Mouse (Mus musculus) heart, embryonic 16.5 days (tissue): ENCODE measurements around the gene Myo10. TPM values are rescaled to one million over a fixed set of nuclear protein-coding genes. Genes with fewer than 3 reads are reported as not detected.

Experiments used
- ATAC-seq: fragments of 200-750 bp; cut with Nextera tagmentation; replicated peaks from 2 replicates; pipeline ENCODE4 v1.8.0; 2017; ENCODE audit warnings: moderate number of reproducible peaks; ENCODE audit not compliant: insufficient read depth, low FRiP score; ENCODE audit errors: extremely low read depth
- H3K27ac ChIP-seq: fragments of 300-500 bp; sonication (generic); 2 replicates; pipeline ENCODE4 v1.5.1; 2014; ENCODE audit warnings: mild to moderate bottlenecking, low read length, control low read depth, moderate library complexity
- H3K27me3 ChIP-seq: fragments of 300-500 bp; sonication (generic); 2 replicates; pipeline ENCODE4 v1.6.1; 2014; ENCODE audit warnings: low read length, mixed read lengths; ENCODE audit not compliant: control insufficient read depth, insufficient read depth
- H3K36me3 ChIP-seq: fragments of 300-500 bp; sonication (generic); 2 replicates; pipeline ENCODE4 v1.6.1; 2014; ENCODE audit not compliant: control insufficient read depth, insufficient read depth
- H3K4me1 ChIP-seq: fragments of 300-500 bp; sonication (generic); 2 replicates; pipeline ENCODE4 v1.6.1; 2014; ENCODE audit warnings: low read length, mixed read lengths; ENCODE audit not compliant: control insufficient read depth, insufficient read depth
- H3K4me2 ChIP-seq: fragments of 300-500 bp; sonication (generic); 2 replicates; pipeline ENCODE4 v1.6.1; 2014; ENCODE audit warnings: low read depth, mild to moderate bottlenecking, control low read depth, low read length
- H3K4me3 ChIP-seq: fragments of 300-500 bp; sonication (generic); 2 replicates; pipeline ENCODE4 v1.5.1; 2014; ENCODE audit warnings: mild to moderate bottlenecking, control low read depth, low read length
- H3K9ac ChIP-seq: fragments of 300-500 bp; sonication (generic); 2 replicates; pipeline ENCODE4 v1.6.1; 2014; ENCODE audit warnings: low read length, control low read depth
- H3K9me3 ChIP-seq: fragments of 300-500 bp; sonication (generic); replicated peaks from 2 replicates; pipeline ENCODE4 v1.6.1; 2016; ENCODE audit warnings: low read length; ENCODE audit not compliant: control insufficient read depth
- WGBS: fragments of 180-500 bp; shearing (Covaris S2); extraction: QIAGEN DNeasy Blood & Tissue Kit; methylation state at CpG from one replicate; pipeline ENCODE4 v1.1.7; 2014; 5-methylcytosine and 5-hydroxymethylcytosine counted together
- polyA plus RNA-seq: library from polyadenylated mRNA; unstranded; fragments of >200 nt; fragmentation: Nextera tagmentation; extraction: Ambion mirVana; gene quantifications from 2 replicates; pipeline ENCODE4 v1.2.1, GENCODE M21; 2015

Myo10 gene
- polyA plus RNA-seq, 1 experiment from 2014 or later = 14.9 TPM

DNA sequence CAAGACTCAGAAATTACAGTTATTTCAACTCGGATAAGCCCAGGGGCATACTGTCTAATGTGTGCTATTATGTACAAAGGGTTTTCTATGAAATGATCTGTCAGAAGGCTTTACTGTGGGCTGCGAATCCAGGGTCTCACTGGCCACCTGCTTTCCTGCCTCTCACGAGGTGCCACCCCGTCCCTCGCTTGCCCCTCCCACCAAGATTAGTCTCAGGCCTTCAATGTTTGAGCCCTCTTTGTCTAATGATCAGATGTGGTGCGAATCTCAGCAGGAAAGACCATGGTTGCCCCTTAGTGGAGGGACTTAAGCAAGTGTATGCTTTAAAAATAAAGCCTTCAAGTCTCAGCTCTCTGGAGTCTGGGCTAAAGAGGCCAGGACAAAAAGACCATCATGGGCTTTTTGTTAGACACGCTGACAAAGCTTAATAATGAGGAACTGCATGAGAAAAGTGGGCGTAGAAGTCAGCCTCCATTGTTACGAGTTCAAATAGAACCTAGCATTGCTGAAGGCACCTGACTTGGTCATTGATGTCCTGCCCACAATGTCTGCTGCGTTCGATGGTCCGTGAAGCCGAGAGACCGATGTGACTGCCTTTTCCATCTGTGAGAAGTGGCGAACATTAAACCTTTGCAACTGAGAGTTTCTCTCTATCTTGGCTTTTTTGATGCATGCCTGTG, 67.9 kb downstream of the Myo10 start:
- Histone ChIP-seq H3K9me3 (no peaks in the 10 kb centered on the region), H3K4me2 (no peak overlapping the region), H3K36me3 (no peaks in the 10 kb centered on the region), H3K4me1 (peaks cover 5% of the 10 kb centered on the region; the same call in 1 of the 2 replicates), H3K27ac (no peak overlapping the region), H3K4me3 (no peak overlapping the region), H3K27me3 (no peaks in the 10 kb centered on the region), H3K9ac (no peak overlapping the region)
- ATAC-seq = no peak
- 83% methylated on average over 15 of the region's 15 CpGs for WGBS

- Histone ChIP-seq H3K4me2 (no peak overlapping the region), H3K9ac (no peak overlapping the region), H3K36me3 (no peaks in the 10 kb centered on the region), H3K27ac (no peak overlapping the region), H3K9me3 (no peaks in the 10 kb centered on the region), H3K4me3 (no peak overlapping the region), H3K4me1 (peaks cover 5% of the 10 kb centered on the region; the same call in 1 of the 2 replicates), H3K27me3 (no peaks in the 10 kb centered on the region)
- WGBS = 93% methylated on average over 4 of the region's 4 CpGs
- ATAC-seq = no peak
These were observed 68.4 kb downstream of the Myo10 start for GRCm38 (mm10) chr15:25690746-25691105.

DNA sequence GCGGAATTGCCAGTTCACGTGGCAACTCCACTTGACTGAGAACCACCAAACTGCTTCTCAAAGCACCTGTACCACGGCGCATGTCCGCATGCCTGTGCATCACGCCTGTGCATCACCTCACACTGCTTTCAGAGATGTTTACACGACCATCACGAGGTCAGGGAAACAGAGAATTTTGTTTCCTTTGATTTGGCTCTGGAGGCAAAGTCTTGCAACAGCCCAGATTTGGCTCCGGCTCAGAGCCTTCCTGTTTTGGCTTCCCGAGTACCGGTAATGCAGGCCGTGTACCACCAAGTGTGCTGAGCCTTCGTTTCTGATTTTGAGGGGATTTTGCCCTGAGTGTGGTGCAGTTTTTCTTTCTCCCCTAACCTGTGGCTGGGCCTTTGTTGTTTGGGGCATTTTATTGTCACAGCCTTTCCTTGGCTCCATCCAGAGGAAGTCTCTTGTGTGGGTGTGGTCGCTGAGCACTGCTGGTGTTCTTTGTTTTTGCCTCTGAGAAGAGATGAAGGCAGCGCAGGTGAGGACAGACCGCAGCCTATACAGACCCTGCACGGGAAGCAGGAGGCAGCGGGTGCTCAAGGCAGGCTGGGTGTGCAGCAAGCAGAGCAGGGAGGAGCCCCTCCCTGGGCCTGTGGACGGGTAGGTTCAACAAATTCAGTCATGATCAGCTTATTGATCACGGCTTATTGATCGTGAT, 70.1 kb downstream of the Myo10 start:
- H3K9ac ChIP-seq = no peak overlapping the region
- H3K9me3 ChIP-seq = no peaks in the 10 kb centered on the region
- H3K4me3 ChIP-seq = no peak overlapping the region
- H3K27me3 ChIP-seq = no peaks in the 10 kb centered on the region
- H3K4me2 ChIP-seq = no peak overlapping the region
- H3K36me3 ChIP-seq = no peaks in the 10 kb centered on the region
- no peak; the same call in 1 of the 2 replicates for ATAC-seq
- WGBS = 61% methylated on average over 21 of the region's 21 CpGs
- no peak overlapping the region for H3K27ac ChIP-seq
- peaks cover 5% of the 10 kb centered on the region; the same call in 1 of the 2 replicates for H3K4me1 ChIP-seq

DNA sequence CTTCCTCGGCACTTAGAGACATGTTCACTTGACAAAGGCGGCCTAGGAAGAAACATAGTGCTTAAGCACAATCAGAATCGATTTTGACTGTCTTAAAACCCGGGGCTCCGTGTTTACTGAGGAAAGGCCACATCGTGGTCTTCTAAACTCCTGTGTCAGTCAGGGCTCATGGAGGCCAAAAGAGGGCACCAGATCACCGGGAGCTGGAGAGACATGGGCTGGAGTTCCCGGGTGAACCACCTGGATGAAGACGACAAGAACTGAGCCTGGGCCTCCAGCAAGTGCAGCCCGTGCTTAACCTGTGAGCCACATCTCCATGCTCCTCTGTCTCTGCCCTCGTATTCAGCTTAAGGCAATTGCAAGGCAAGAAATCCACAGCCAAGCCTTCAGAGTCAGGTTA, 71.4 kb downstream of the Myo10 start:
- H3K9me3 ChIP-seq = no peaks in the 10 kb centered on the region
- ATAC-seq = no peak
- no peak overlapping the region for H3K27ac ChIP-seq
- no peak overlapping the region for H3K4me2 ChIP-seq
- H3K27me3 ChIP-seq = no peaks in the 10 kb centered on the region
- no peak overlapping the region for H3K9ac ChIP-seq
- no peaks in the 10 kb centered on the region for H3K36me3 ChIP-seq
- H3K4me1 ChIP-seq = peaks cover 5% of the 10 kb centered on the region; the same call in 1 of the 2 replicates
- WGBS = 76% methylated on average over 11 of the region's 11 CpGs
- no peak overlapping the region for H3K4me3 ChIP-seq

DNA sequence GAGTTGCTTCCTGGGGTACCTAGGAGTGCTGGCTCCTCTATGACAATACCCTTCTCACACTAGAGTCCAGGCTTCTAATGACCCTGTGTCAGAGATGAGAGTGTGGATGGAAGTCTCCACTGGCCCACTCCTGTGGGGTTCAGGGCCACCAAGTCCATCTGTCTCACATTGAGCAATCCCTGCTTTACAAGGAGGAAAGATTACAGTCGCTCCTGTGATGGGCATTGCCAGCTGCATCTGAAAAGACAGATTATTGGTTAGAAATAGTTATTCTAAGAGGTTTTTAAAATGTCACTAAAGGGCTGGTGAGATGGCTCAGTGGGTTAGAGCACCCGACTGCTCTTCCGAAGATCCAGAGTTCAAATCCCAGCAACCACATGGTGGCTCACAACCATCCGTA, 72.4 kb downstream of the Myo10 start:
- Histone ChIP-seq H3K4me3 (no peak overlapping the region), H3K36me3 (no peaks in the 10 kb centered on the region), H3K27ac (no peak overlapping the region), H3K9ac (no peak overlapping the region), H3K4me2 (no peak overlapping the region), H3K9me3 (no peaks in the 10 kb centered on the region), H3K4me1 (peaks cover 5% of the 10 kb centered on the region; the same call in 1 of the 2 replicates), H3K27me3 (no peaks in the 10 kb centered on the region)
- ATAC-seq = no peak
- WGBS = 93% methylated on average over 4 of the region's 4 CpGs

DNA sequence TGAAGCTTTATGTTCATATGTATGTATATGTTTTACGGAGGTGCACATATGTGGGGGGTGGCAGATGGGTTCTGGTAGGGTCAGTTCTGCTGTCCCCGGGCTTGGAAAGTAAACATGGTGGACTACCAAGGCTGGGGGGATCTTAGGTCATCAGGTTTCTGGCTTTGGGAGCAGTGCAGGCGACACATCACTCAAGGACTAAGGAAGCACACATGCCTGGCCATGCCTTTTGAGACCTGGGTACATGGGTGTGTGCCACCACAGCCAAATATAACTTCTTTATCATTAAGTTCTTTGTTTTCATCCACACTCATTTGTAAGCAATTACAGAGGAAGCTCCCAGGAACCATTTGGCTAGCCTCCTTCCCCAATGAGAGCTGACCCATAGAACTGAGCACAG, 72.9 kb downstream of the Myo10 start:
- Histone ChIP-seq H3K4me3 (no peak overlapping the region), H3K9me3 (no peaks in the 10 kb centered on the region), H3K4me1 (peaks cover 5% of the 10 kb centered on the region; the same call in 1 of the 2 replicates), H3K9ac (no peak overlapping the region), H3K4me2 (no peak overlapping the region), H3K36me3 (no peaks in the 10 kb centered on the region), H3K27ac (no peak overlapping the region), H3K27me3 (no peaks in the 10 kb centered on the region)
- WGBS = 92% methylated on average over 3 of the region's 3 CpGs
- ATAC-seq = no peak

GRCm38 (mm10) chr15:25695883-25696282, 73.6 kb downstream of the Myo10 start:
- Histone ChIP-seq H3K4me1 (peaks cover 5% of the 10 kb centered on the region; the same call in 1 of the 2 replicates), H3K4me2 (no peak overlapping the region), H3K27me3 (no peaks in the 10 kb centered on the region), H3K4me3 (no peak overlapping the region), H3K9me3 (no peaks in the 10 kb centered on the region), H3K27ac (no peak overlapping the region), H3K9ac (no peak overlapping the region), H3K36me3 (no peaks in the 10 kb centered on the region)
- 68% methylated on average over 7 of the region's 7 CpGs for WGBS
- no peak for ATAC-seq

DNA sequence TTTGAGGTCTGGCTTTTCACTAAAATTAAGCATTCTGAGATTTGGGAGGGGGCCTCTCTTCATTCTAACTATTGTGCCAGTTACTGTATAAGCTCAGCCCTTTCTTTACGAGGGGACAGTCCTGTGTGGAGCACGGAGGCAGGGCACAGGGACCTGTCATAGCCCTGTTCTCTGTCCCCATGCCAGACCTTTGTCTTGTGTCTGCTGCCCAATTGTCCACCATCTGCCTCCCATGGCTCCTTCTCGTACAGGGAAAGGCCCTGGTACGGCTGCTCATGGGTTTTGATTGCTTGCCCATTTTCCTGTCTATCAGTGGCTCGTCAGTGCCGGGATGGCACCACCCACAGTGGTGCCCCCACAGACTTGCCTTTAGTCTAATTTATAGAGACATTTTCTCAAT, 74.3 kb downstream of the Myo10 start:
- no peaks in the 10 kb centered on the region for H3K9me3 ChIP-seq
- no peak overlapping the region for H3K4me2 ChIP-seq
- H3K27me3 ChIP-seq = no peaks in the 10 kb centered on the region
- 95% methylated on average over 6 of the region's 6 CpGs for WGBS
- peaks cover 5% of the 10 kb centered on the region; the same call in 1 of the 2 replicates for H3K4me1 ChIP-seq
- H3K9ac ChIP-seq = no peak overlapping the region
- no peak overlapping the region for H3K4me3 ChIP-seq
- no peak for ATAC-seq
- 0 out of 2 replicates have a peak, but pooled peaks cover 1% of the 10 kb centered on the region for H3K36me3 ChIP-seq
- H3K27ac ChIP-seq = no peak overlapping the region

- no peaks in the 10 kb centered on the region for H3K27me3 ChIP-seq
These were observed 76.8 kb downstream of the Myo10 start for GRCm38 (mm10) chr15:25699032-25699557.

More at GRCm38 (mm10) chr15:25699032-25699557, 76.8 kb downstream of the Myo10 start:
- H3K4me2 ChIP-seq = no peak overlapping the region
- H3K9me3 ChIP-seq = peaks cover 2% of the 10 kb centered on the region; the same call in 1 of the 2 replicates
- 71% methylated on average over 4 of the region's 4 CpGs for WGBS
- 0 out of 2 replicates have a peak, but pooled peaks cover 6% of the 10 kb centered on the region for H3K36me3 ChIP-seq
- ATAC-seq = no peak
- H3K9ac ChIP-seq = no peak overlapping the region
- no peaks in the 10 kb centered on the region for H3K4me1 ChIP-seq
- H3K4me3 ChIP-seq = no peak overlapping the region
- H3K27ac ChIP-seq = no peak overlapping the region
